Mouse (Mus musculus) forebrain, embryonic 11.5 days (tissue): ENCODE data around the gene Gnl1. TPM values are rescaled to one million over a fixed set of nuclear protein-coding genes. Genes with fewer than 3 reads are reported as not detected.

Experiments
- ATAC-seq: fragments of 200-750 bp; cut with Nextera tagmentation; replicated peaks from 2 replicates; pipeline ENCODE4 v1.8.0; 2017; ENCODE audit warnings: moderate TSS enrichment; ENCODE audit not compliant: low FRiP score
- DNase-seq: peaks from one replicate; pipeline ENCODE4 v3.0.0-alpha.2; 2017; ENCODE audit warnings: low spot score
- H3K27ac ChIP-seq: fragments of 300-500 bp; sonication (generic); 2 replicates; pipeline ENCODE4 v1.5.1; 2014; ENCODE audit warnings: low read depth, low read length
- H3K27me3 ChIP-seq: fragments of 300-500 bp; sonication (generic); 2 replicates; pipeline ENCODE4 v1.6.1; 2014; ENCODE audit warnings: mild to moderate bottlenecking, low read length, mixed read lengths; ENCODE audit not compliant: control insufficient read depth, insufficient read depth
- H3K36me3 ChIP-seq: fragments of 300-500 bp; sonication (generic); 2 replicates; pipeline ENCODE4 v1.6.1; 2014; ENCODE audit warnings: mild to moderate bottlenecking, low read length, moderate library complexity, mixed read lengths; ENCODE audit not compliant: control insufficient read depth, insufficient read depth
- H3K4me1 ChIP-seq: fragments of 300-500 bp; sonication (generic); replicated peaks from 2 replicates; pipeline ENCODE4 v1.6.1; 2014; ENCODE audit warnings: low read length, mixed read lengths; ENCODE audit not compliant: control insufficient read depth, insufficient read depth
- H3K4me2 ChIP-seq: fragments of 300-500 bp; sonication (generic); 2 replicates; pipeline ENCODE4 v1.6.1; 2014; ENCODE audit warnings: low read depth, mild to moderate bottlenecking, low read length, moderate library complexity, mixed read lengths; ENCODE audit not compliant: severe bottlenecking
- H3K4me3 ChIP-seq: fragments of 300-500 bp; sonication (generic); 2 replicates; pipeline ENCODE4 v1.5.1; 2014; ENCODE audit warnings: low read depth, low read length
- H3K9ac ChIP-seq: fragments of 300-500 bp; sonication (generic); 2 replicates; pipeline ENCODE4 v1.6.1; 2014; ENCODE audit warnings: low read length
- H3K9me3 ChIP-seq: fragments of 300-500 bp; sonication (generic); 2 replicates; pipeline ENCODE4 v1.6.1; 2016; ENCODE audit warnings: low read length, mixed read lengths; ENCODE audit not compliant: control insufficient read depth
- WGBS: fragments of 180-500 bp; shearing (Covaris S2); extraction: QIAGEN DNeasy Blood & Tissue Kit; methylation state at CpG from one replicate; pipeline ENCODE4 v1.1.7; 2014; 5-methylcytosine and 5-hydroxymethylcytosine counted together
- polyA plus RNA-seq: library from polyadenylated mRNA; unstranded; fragments of >200 nt; fragmentation: Nextera tagmentation; extraction: Ambion mirVana; gene quantifications from 2 replicates; pipeline ENCODE4 v1.2.1, GENCODE M21; 2014

Gene Gnl1
- polyA plus RNA-seq, 1 experiment from 2014 or later, result 46.0 TPM

DNA sequence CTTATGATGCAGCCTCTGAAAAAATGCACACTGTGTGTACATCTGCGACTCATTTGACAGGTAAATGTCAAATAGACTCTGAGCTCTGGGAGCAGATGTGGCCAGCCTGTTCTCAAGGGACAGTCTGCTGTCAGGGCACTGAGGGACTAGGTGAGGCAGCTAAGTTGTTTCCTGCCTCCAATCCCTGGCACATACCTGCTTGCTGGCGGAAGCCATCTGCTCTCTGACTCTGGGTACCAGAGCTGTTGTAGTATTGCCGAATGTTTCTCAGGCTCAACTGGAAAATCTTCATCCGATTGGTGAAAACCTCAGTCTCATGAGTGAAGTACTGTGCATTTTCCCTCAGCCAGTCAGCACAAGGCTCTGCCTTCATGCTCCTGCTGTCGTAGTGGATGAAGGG, 37.4 kb downstream of the Gnl1 start:
- no peak overlapping the region for H3K9ac ChIP-seq
- no peak overlapping the region for H3K4me2 ChIP-seq
- no peak for DNase-seq
- H3K4me1 ChIP-seq, result no peaks in the 10 kb centered on the region
- H3K9me3 ChIP-seq, result no peaks in the 10 kb centered on the region
- no peak overlapping the region for H3K4me3 ChIP-seq
- no peak for ATAC-seq
- WGBS, result 91% methylated on average over 5 of the region's 5 CpGs
- no peaks in the 10 kb centered on the region for H3K27me3 ChIP-seq
- H3K27ac ChIP-seq, result no peak overlapping the region
- no peaks in the 10 kb centered on the region; the same call in 1 of the 2 replicates for H3K36me3 ChIP-seq

- no peak for ATAC-seq
- H3K9me3 ChIP-seq, result no peaks in the 10 kb centered on the region
- DNase-seq, result no peak
- no peak overlapping the region for H3K4me3 ChIP-seq
- H3K9ac ChIP-seq, result no peak overlapping the region
- H3K4me1 ChIP-seq, result no peaks in the 10 kb centered on the region
- no peaks in the 10 kb centered on the region; the same call in 1 of the 2 replicates for H3K36me3 ChIP-seq
- no peak overlapping the region for H3K27ac ChIP-seq
- H3K27me3 ChIP-seq, result no peaks in the 10 kb centered on the region
- 64% methylated on average over 2 of the region's 2 CpGs for WGBS
- no peak overlapping the region for H3K4me2 ChIP-seq
Observed at GRCm38 (mm10) chr17:36018979-36019378, 39.3 kb downstream of the Gnl1 start.

DNA sequence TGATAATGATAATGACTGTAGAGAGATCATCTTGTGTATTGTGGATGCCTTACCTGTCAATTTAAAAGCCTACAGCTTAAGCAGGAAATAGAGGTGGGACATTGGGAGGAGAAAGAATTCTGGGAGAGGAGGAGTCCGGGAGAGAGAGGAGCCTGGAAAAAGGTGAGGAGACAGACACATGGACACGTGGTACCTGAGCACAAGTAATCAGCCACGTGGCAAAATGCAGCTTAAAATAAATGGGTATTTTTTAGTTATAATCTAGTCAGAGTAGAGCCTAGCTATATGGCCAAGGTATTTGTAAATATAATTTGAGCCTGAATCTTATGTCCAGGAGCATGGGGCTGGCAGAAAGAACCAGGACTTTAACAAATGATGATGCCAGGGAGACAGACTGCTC, 39.9 kb downstream of the Gnl1 start:
- 71% methylated on average over 3 of the region's 3 CpGs for WGBS
- no peak for DNase-seq
- ATAC-seq, result no peak

GRCm38 (mm10) chr17:36020191-36021073, 40.8 kb downstream of the Gnl1 start, which contains the start of gene H2-T24:
Gene H2-T24 (minus strand): TSS chr17:36020560.
- no peak within 1 kb of the TSS; the same call in 1 of the 2 replicates for H3K27ac ChIP-seq
- no peak within 1 kb of the TSS for H3K9ac ChIP-seq
- H3K36me3 ChIP-seq, result no peaks in the 10 kb centered on the region
- H3K27me3 ChIP-seq, result no peaks in the 10 kb centered on the region
- no peak for ATAC-seq
- 41% methylated on average over 15 of the region's 15 CpGs for WGBS
- H3K4me3 ChIP-seq, result no peak within 1 kb of the TSS
- no peaks in the 10 kb centered on the region for H3K9me3 ChIP-seq
- no peak within 1 kb of the TSS for H3K4me2 ChIP-seq
- no peak for DNase-seq
- H3K4me1 ChIP-seq, result no peaks in the 10 kb centered on the region

More for the DNA sequence above, 39.9 kb downstream of the Gnl1 start:
- no peak overlapping the region for H3K9ac ChIP-seq
- H3K27me3 ChIP-seq, result no peaks in the 10 kb centered on the region
- H3K4me3 ChIP-seq, result no peak overlapping the region
- no peak overlapping the region for H3K4me2 ChIP-seq
- no peak overlapping the region for H3K27ac ChIP-seq
- no peaks in the 10 kb centered on the region for H3K4me1 ChIP-seq
- no peaks in the 10 kb centered on the region for H3K9me3 ChIP-seq
- no peaks in the 10 kb centered on the region; the same call in 1 of the 2 replicates for H3K36me3 ChIP-seq

GRCm38 (mm10) chr17:36021309-36021708, 41.7 kb downstream of the Gnl1 start:
- H3K9me3 ChIP-seq, result no peaks in the 10 kb centered on the region
- DNase-seq, result no peak
- H3K4me3 ChIP-seq, result no peak overlapping the region
- no peaks in the 10 kb centered on the region for H3K36me3 ChIP-seq
- WGBS, result 95% methylated on average over 1 of the region's 1 CpGs
- no peaks in the 10 kb centered on the region for H3K4me1 ChIP-seq
- no peaks in the 10 kb centered on the region for H3K27me3 ChIP-seq
- no peak overlapping the region for H3K4me2 ChIP-seq
- H3K9ac ChIP-seq, result no peak overlapping the region
- no peak overlapping the region for H3K27ac ChIP-seq
- ATAC-seq, result no peak

- 93% methylated on average over 9 of the region's 9 CpGs for WGBS
- H3K27ac ChIP-seq, result no peak overlapping the region
- no peak for ATAC-seq
Observed at GRCm38 (mm10) chr17:36022098-36022497, 42.4 kb downstream of the Gnl1 start.

GRCm38 (mm10) chr17:36022922-36023321, 43.3 kb downstream of the Gnl1 start:
- Histone ChIP-seq H3K4me1 (no peaks in the 10 kb centered on the region), H3K9me3 (no peaks in the 10 kb centered on the region), H3K4me2 (no peak overlapping the region), H3K9ac (no peak overlapping the region), H3K27me3 (no peaks in the 10 kb centered on the region), H3K4me3 (no peak overlapping the region), H3K27ac (no peak overlapping the region), H3K36me3 (no peaks in the 10 kb centered on the region)
- ATAC-seq (no peak), DNase-seq (no peak)
- 90% methylated on average over 6 of the region's 6 CpGs for WGBS

More at GRCm38 (mm10) chr17:36022098-36022497, 42.4 kb downstream of the Gnl1 start:
- Histone ChIP-seq H3K36me3 (no peaks in the 10 kb centered on the region), H3K4me1 (no peaks in the 10 kb centered on the region), H3K9me3 (no peaks in the 10 kb centered on the region), H3K4me3 (no peak overlapping the region), H3K4me2 (no peak overlapping the region), H3K27me3 (no peaks in the 10 kb centered on the region), H3K9ac (no peak overlapping the region)
- no peak for DNase-seq

- Histone ChIP-seq H3K27me3 (no peaks in the 10 kb centered on the region), H3K4me3 (no peak overlapping the region), H3K27ac (no peak overlapping the region), H3K4me1 (no peaks in the 10 kb centered on the region), H3K9me3 (no peaks in the 10 kb centered on the region), H3K9ac (no peak overlapping the region), H3K36me3 (no peaks in the 10 kb centered on the region), H3K4me2 (no peak overlapping the region)
- DNase-seq, result no peak
- no peak for ATAC-seq
- WGBS, result 71% methylated on average over 9 of the region's 9 CpGs
Observed at GRCm38 (mm10) chr17:36023710-36024654, 44.3 kb downstream of the Gnl1 start.
